In genomic region chr11:103249509-103249908, GRCm38 (mm10) we compare ENCODE assay signal across 13 mouse cellular contexts. TPM values are rescaled to one million over a fixed set of nuclear protein-coding genes. Genes with fewer than 3 reads are reported as not detected.
DNase-seq lines count a peak whose midpoint lies in the region; ATAC-seq and TF ChIP-seq lines count a peak whose summit lies in the region.
"Had no signal": no experiment of that assay in that cellular context is flagged by ENCODE, and none has a peak within 500 bp of the region (broad histone marks: within the 10 kb centered on the region; RNA-seq: fewer than 3 reads in every experiment).

No protein-coding gene starts in this region.

- TF ChIP-seq CTCF in MEL (IDR thresholded peaks at IDR 0.05 in 2 of 3, conservative IDR thresholded peaks at IDR 0.05 in 1 of 3; ENCODE audit: control insufficient read depth in 1 of 3, insufficient read depth in 1 of 3, low read depth in 2 of 3, low read length in 3 of 3, poor library complexity in 1 of 3, severe bottlenecking in 1 of 3): no peak

- no peaks in the 10 kb centered on the region for H3K9me3 ChIP-seq in limb, embryonic 12.5 days
- H3K9me3 ChIP-seq in limb, embryonic 10.5 days (replicated peaks): no peaks in the 10 kb centered on the region
- H3K9me3 ChIP-seq in MEL (replicated peaks; ENCODE audit: insufficient read depth, low read length): no peaks in the 10 kb centered on the region
- H3K9me3 ChIP-seq: neural tube, embryonic 13.5 days had no signal

- peaks cover 34% of the 10 kb centered on the region for H3K4me1 ChIP-seq in limb, embryonic 12.5 days (replicated peaks)
- H3K4me1 ChIP-seq in limb, embryonic 10.5 days: peaks cover 32% of the 10 kb centered on the region
- H3K4me1 ChIP-seq in MEL (ENCODE audit: control insufficient read depth in 1 of 2, insufficient read depth in 2 of 2, low read length in 2 of 2): peaks cover 2 to 26% of the 10 kb centered on the region in 2 experiments; a peak in 3 of 4 replicates

- no peak for ATAC-seq in limb, embryonic 12.5 days (ENCODE audit: insufficient number of reproducible peaks, insufficient read depth, low FRiP score, low TSS enrichment, low read depth)
- ATAC-seq in common myeloid progenitor, adult 5-6 weeks (replicated peaks; ENCODE audit: low read depth, poor library complexity, severe bottlenecking): peak; percentile 68
- peak; percentile 71 for ATAC-seq in megakaryocyte progenitor cell, adult 5-6 weeks (replicated peaks; ENCODE audit: poor library complexity)
- ATAC-seq: Patski had no signal

- H3K27me3 ChIP-seq in limb, embryonic 12.5 days: no peaks in the 10 kb centered on the region
- no peaks in the 10 kb centered on the region for H3K27me3 ChIP-seq in limb, embryonic 10.5 days (ENCODE audit: low read depth, poor library complexity, severe bottlenecking)
- H3K27me3 ChIP-seq in MEL (ENCODE audit: control insufficient read depth in 1 of 2, insufficient read depth in 2 of 2, low read length in 2 of 2): no peaks in the 10 kb centered on the region
- H3K27me3 ChIP-seq: neural tube, embryonic 13.5 days; Patski had no signal

- no peak for TF ChIP-seq POLR2A in MEL (IDR thresholded peaks at IDR 0.05; ENCODE audit: control insufficient read depth in 1 of 2, insufficient read depth in 1 of 2, low read depth in 1 of 2, low read length in 2 of 2, poor library complexity in 1 of 2)

- H3K27ac ChIP-seq in limb, embryonic 12.5 days: no peak overlapping the region
- H3K27ac ChIP-seq in limb, embryonic 10.5 days: no peak overlapping the region
- H3K27ac ChIP-seq in MEL (ENCODE audit: control insufficient read depth, low read depth, low read length): 0 out of 2 replicates have a peak overlapping the region, but pooled peaks have one; percentile 8
- H3K27ac ChIP-seq: neural tube, embryonic 13.5 days had no signal

- H3K4me3 ChIP-seq in limb, embryonic 12.5 days (replicated peaks): no peak overlapping the region
- H3K4me3 ChIP-seq in limb, embryonic 10.5 days: no peak overlapping the region
- H3K4me3 ChIP-seq in MEL (ENCODE audit: control insufficient read depth in 1 of 2, insufficient read depth in 1 of 2, low read depth in 2 of 2, low read length in 2 of 2): no peak overlapping the region
- H3K4me3 ChIP-seq: neural tube, embryonic 13.5 days had no signal

- no peaks in the 10 kb centered on the region for H3K79me2 ChIP-seq in MEL (ENCODE audit: control insufficient read depth, insufficient read depth, low read length, poor library complexity)

- no peak for DNase-seq in limb, embryonic 10.5 days (ENCODE audit: low spot score)
- peak; percentile 89 for DNase-seq in MEL (ENCODE audit: low read depth, low spot score)
- no peak for DNase-seq in left cerebral cortex, adult 9 months (ENCODE audit: low spot score in 2 of 2)
- DNase-seq in gastrocnemius, adult 18-20 months (ENCODE audit: low spot score): no peak
- DNase-seq: adrenal gland, postnatal 25 days had no signal

- no peaks in the 10 kb centered on the region for H3K36me3 ChIP-seq in limb, embryonic 12.5 days
- H3K36me3 ChIP-seq in limb, embryonic 10.5 days: no peaks in the 10 kb centered on the region
- H3K36me3 ChIP-seq in MEL (ENCODE audit: control insufficient read depth in 1 of 2, insufficient read depth in 2 of 2, low read length in 2 of 2): peaks cover 0 to 17% of the 10 kb centered on the region in 2 experiments; a peak in 2 of 4 replicates
- H3K36me3 ChIP-seq: neural tube, embryonic 13.5 days had no signal

- peak in 1 of 2 experiments; percentile 63; a peak in 3 of 4 replicates for TF ChIP-seq EP300 in MEL (IDR thresholded peaks at IDR 0.05; ENCODE audit: low read depth in 1 of 2, low read length in 2 of 2)

- no peak overlapping the region for H3K4me2 ChIP-seq in limb, embryonic 12.5 days
- H3K4me2 ChIP-seq: neural tube, embryonic 13.5 days had no signal

- no peak for TF ChIP-seq RAD21 in MEL (IDR thresholded peaks at IDR 0.05; ENCODE audit: low read depth, low read length)

- 0 out of 2 replicates have a peak overlapping the region, but pooled peaks have one; percentile 13 for H3K9ac ChIP-seq in limb, embryonic 12.5 days (replicated peaks)
- peak overlapping the region; percentile 7; the same call in 1 of the 2 replicates for H3K9ac ChIP-seq in MEL (ENCODE audit: control insufficient read depth, low read depth, low read length, poor library complexity, severe bottlenecking)
- H3K9ac ChIP-seq: neural tube, embryonic 13.5 days had no signal

- whole genome bisulfite sequencing in limb, embryonic 12.5 days: 72% methylated on average over 6 of the region's 6 CpGs
- WGBS in limb, embryonic 10.5 days: 75% methylated on average over 6 of the region's 6 CpGs

TF ChIP-seq in MEL, 35 proteins besides CTCF, POLR2A, EP300 and RAD21:
- TF ChIP-seq E2F4 (IDR thresholded peaks at IDR 0.05; ENCODE audit: borderline replicate concordance, low read depth, low read length) (no peak), ELF1 (IDR thresholded peaks at IDR 0.05; ENCODE audit: low read depth, low read length) (peak; percentile 67; the same call in 1 of the 2 replicates)

RNA-seq across cellular contexts. Expression of gene Map3k14, which starts 17.8 kb away (rescaled TPM):
- polyA plus RNA-seq in limb, embryonic 12.5 days (2016; fragmentation: Nextera tagmentation; extraction: Ambion mirVana): 4.2 and 4.7 TPM in 2 replicates
- 2.8 TPM in 2 replicates for polyA plus RNA-seq in limb, embryonic 10.5 days (2016; fragmentation: Nextera tagmentation; extraction: Ambion mirVana)
- 0.36 and 0.39 TPM in 2 replicates for total RNA-seq in MEL (2012; rRNA removed)
- under 1 TPM in 1 of 2 experiments, not detected in 1; 0.99 TPM for polyA plus RNA-seq in MEL (2012; ENCODE audit: insufficient read depth in 1 of 2, insufficient read length in 2 of 2, low read depth in 1 of 2, low replicate concordance in 2 of 2, missing spikeins in 1 of 2)
- total RNA-seq in common myeloid progenitor, adult 5-6 weeks (2017): 3.7 and 18.4 TPM in 2 replicates
- 4.5 and 4.8 TPM in 2 replicates for total RNA-seq in megakaryocyte progenitor cell, adult 5-6 weeks (2015)
- 3.9 and 4.5 TPM in 2 replicates for total RNA-seq in megakaryocyte progenitor cell, adult 5-6 weeks (2017)
- total RNA-seq in gastrocnemius, adult 18-20 months (2021): 1 to 10 TPM; 3.2 to 4.0 TPM

RNA-seq across cellular contexts. Expression of gene Spata32, which starts 31.3 kb away (rescaled TPM):
- polyA plus RNA-seq in limb, embryonic 12.5 days (2016; fragmentation: Nextera tagmentation; extraction: Ambion mirVana): not detected in 2 replicates
- not detected in 2 replicates for polyA plus RNA-seq in limb, embryonic 10.5 days (2016; fragmentation: Nextera tagmentation; extraction: Ambion mirVana)
- not detected in 2 replicates for total RNA-seq in MEL (2012; rRNA removed)
- polyA plus RNA-seq in MEL (2012; ENCODE audit: insufficient read depth in 1 of 2, insufficient read length in 2 of 2, low read depth in 1 of 2, low replicate concordance in 2 of 2, missing spikeins in 1 of 2): not detected
- 0.96 TPM in 1 of 2 replicates, not detected in the other for total RNA-seq in common myeloid progenitor, adult 5-6 weeks (2017)
- not detected in 2 replicates for total RNA-seq in megakaryocyte progenitor cell, adult 5-6 weeks (2015)
- not detected in 2 replicates for total RNA-seq in megakaryocyte progenitor cell, adult 5-6 weeks (2017)
- total RNA-seq in gastrocnemius, adult 18-20 months (2021): not detected
- total RNA-seq: adrenal gland, postnatal 25 days had no signal
- polyA plus RNA-seq: forebrain, embryonic 11.5 days; intestine, embryonic 14.5 days; Patski; urinary bladder, adult 2 months had no signal

RNA-seq across cellular contexts. Expression of gene 1700023F06Rik, which starts 41.2 kb away (rescaled TPM):
- 0.50 and 0.74 TPM in 2 replicates for polyA plus RNA-seq in limb, embryonic 12.5 days (2016; fragmentation: Nextera tagmentation; extraction: Ambion mirVana)
- 0.29 and 0.30 TPM in 2 replicates for polyA plus RNA-seq in limb, embryonic 10.5 days (2016; fragmentation: Nextera tagmentation; extraction: Ambion mirVana)
- not detected in 2 replicates for total RNA-seq in MEL (2012; rRNA removed)
- not detected for polyA plus RNA-seq in MEL (2012; ENCODE audit: insufficient read depth in 1 of 2, insufficient read length in 2 of 2, low read depth in 1 of 2, low replicate concordance in 2 of 2, missing spikeins in 1 of 2)
- not detected in 2 replicates for total RNA-seq in common myeloid progenitor, adult 5-6 weeks (2017)
- total RNA-seq in megakaryocyte progenitor cell, adult 5-6 weeks (2015): 0.32 TPM in 1 of 2 replicates, not detected in the other
- not detected in 2 replicates for total RNA-seq in megakaryocyte progenitor cell, adult 5-6 weeks (2017)
- not detected for total RNA-seq in gastrocnemius, adult 18-20 months (2021)
- total RNA-seq: adrenal gland, postnatal 25 days had no signal
